ENCODE assay signal across 25 mouse cellular contexts in the genomic region with DNA sequence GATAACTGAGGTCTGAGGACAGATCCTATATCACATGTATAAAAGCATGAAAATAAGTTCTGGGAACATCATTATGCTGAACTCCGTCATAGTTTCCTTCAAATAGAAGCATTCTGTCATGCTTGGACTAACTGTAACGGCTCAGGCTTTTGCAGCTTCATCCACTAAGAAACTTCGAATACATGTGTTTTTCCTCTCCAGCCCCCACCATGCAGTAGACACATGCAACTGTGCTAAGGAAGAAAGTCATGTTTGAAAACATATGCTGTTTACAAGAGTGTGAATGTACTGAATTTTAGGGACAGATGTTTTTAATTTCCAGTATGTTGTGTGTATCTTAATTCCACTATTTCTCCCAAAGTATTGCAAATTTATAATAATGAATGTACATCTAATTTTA.
A peak's percentile ranks its signal among the peaks of the same experiment; 100 is the strongest.
DNase-seq lines count a peak whose midpoint lies in the region; ATAC-seq lines count a peak whose summit lies in the region.
"Had no signal": no experiment of that assay in that cellular context is flagged by ENCODE, and none has a peak within 500 bp of the region (broad histone marks: within the 10 kb centered on the region; RNA-seq: fewer than 3 reads in every experiment).

No protein-coding gene starts in this region.

- no peak overlapping the region for H3K4me3 ChIP-seq in embryonic facial prominence, embryonic 11.5 days (ENCODE audit: low read depth, low read length)
- no peak overlapping the region for H3K4me3 ChIP-seq in embryonic facial prominence, embryonic 10.5 days
- no peak overlapping the region for H3K4me3 ChIP-seq in kidney, embryonic 15.5 days (replicated peaks)
- no peak overlapping the region for H3K4me3 ChIP-seq in kidney, embryonic 16.5 days (ENCODE audit: low read length)
- no peak overlapping the region for H3K4me3 ChIP-seq in embryonic facial prominence, embryonic 14.5 days (ENCODE audit: low read depth, low read length)
- no peak overlapping the region for H3K4me3 ChIP-seq in limb, embryonic 15.5 days
- H3K4me3 ChIP-seq: forebrain, embryonic 10.5 days; forebrain, embryonic 13.5 days; heart, embryonic 12.5 days; heart, embryonic 15.5 days; hindbrain, embryonic 10.5 days; hindbrain, embryonic 13.5 days had no signal

- H3K9ac ChIP-seq in embryonic facial prominence, embryonic 11.5 days (replicated peaks; ENCODE audit: low read length): no peak overlapping the region
- H3K9ac ChIP-seq in kidney, embryonic 15.5 days: no peak overlapping the region
- H3K9ac ChIP-seq in kidney, embryonic 16.5 days (replicated peaks; ENCODE audit: low read length): no peak overlapping the region
- no peak overlapping the region for H3K9ac ChIP-seq in embryonic facial prominence, embryonic 14.5 days (ENCODE audit: low read depth, low read length)
- H3K9ac ChIP-seq in limb, embryonic 15.5 days: no peak overlapping the region
- H3K9ac ChIP-seq: forebrain, embryonic 13.5 days; heart, embryonic 12.5 days; heart, embryonic 15.5 days; hindbrain, embryonic 13.5 days had no signal

- no peaks in the 10 kb centered on the region for H3K36me3 ChIP-seq in embryonic facial prominence, embryonic 11.5 days (replicated peaks; ENCODE audit: control insufficient read depth, insufficient read depth, low read depth, low read length)
- peaks cover 53% of the 10 kb centered on the region for H3K36me3 ChIP-seq in embryonic facial prominence, embryonic 10.5 days (replicated peaks)
- H3K36me3 ChIP-seq in kidney, embryonic 15.5 days: peaks cover 14% of the 10 kb centered on the region
- peaks cover 5% of the 10 kb centered on the region; the same call in 1 of the 2 replicates for H3K36me3 ChIP-seq in kidney, embryonic 16.5 days (ENCODE audit: insufficient read depth, low read length)
- H3K36me3 ChIP-seq in embryonic facial prominence, embryonic 14.5 days (ENCODE audit: control insufficient read depth, insufficient read depth, low read length): peaks cover 22% of the 10 kb centered on the region; the same call in 1 of the 2 replicates
- H3K36me3 ChIP-seq in limb, embryonic 15.5 days: peaks cover 6% of the 10 kb centered on the region; the same call in 1 of the 2 replicates

- H3K27me3 ChIP-seq in embryonic facial prominence, embryonic 11.5 days (ENCODE audit: control insufficient read depth, insufficient read depth, low read length): no peaks in the 10 kb centered on the region
- no peaks in the 10 kb centered on the region for H3K27me3 ChIP-seq in embryonic facial prominence, embryonic 10.5 days (replicated peaks; ENCODE audit: low read depth, poor library complexity, severe bottlenecking)
- H3K27me3 ChIP-seq in kidney, embryonic 15.5 days: no peaks in the 10 kb centered on the region
- H3K27me3 ChIP-seq in kidney, embryonic 16.5 days (ENCODE audit: insufficient read depth, low read length): no peaks in the 10 kb centered on the region
- no peaks in the 10 kb centered on the region for H3K27me3 ChIP-seq in embryonic facial prominence, embryonic 14.5 days (replicated peaks; ENCODE audit: control insufficient read depth, insufficient read depth, low read length)
- no peaks in the 10 kb centered on the region for H3K27me3 ChIP-seq in limb, embryonic 15.5 days
- H3K27me3 ChIP-seq: forebrain, embryonic 13.5 days; heart, embryonic 12.5 days; heart, embryonic 15.5 days; hindbrain, embryonic 13.5 days had no signal

- ATAC-seq in embryonic facial prominence, embryonic 11.5 days (replicated peaks; ENCODE audit: insufficient number of reproducible peaks, low FRiP score, low TSS enrichment, low read depth): no peak
- ATAC-seq in kidney, embryonic 15.5 days (replicated peaks; ENCODE audit: low FRiP score): no peak
- ATAC-seq in kidney, embryonic 16.5 days (ENCODE audit: low FRiP score, low TSS enrichment): no peak
- peak; percentile 53 for ATAC-seq in embryonic facial prominence, embryonic 14.5 days (ENCODE audit: low read depth)
- no peak for ATAC-seq in limb, embryonic 15.5 days (ENCODE audit: insufficient number of reproducible peaks, low FRiP score, low TSS enrichment, low read depth)
- ATAC-seq: activated CD4-positive, CD25-positive, alpha-beta regulatory T cell, adult 4 months; forebrain, embryonic 13.5 days; forebrain, embryonic 16.5 days had no signal

- no peak overlapping the region for H3K27ac ChIP-seq in embryonic facial prominence, embryonic 11.5 days (replicated peaks; ENCODE audit: low read depth, low read length)
- no peak overlapping the region for H3K27ac ChIP-seq in embryonic facial prominence, embryonic 10.5 days (replicated peaks)
- H3K27ac ChIP-seq in kidney, embryonic 15.5 days: 0 out of 2 replicates have a peak overlapping the region, but pooled peaks have one; percentile 48
- H3K27ac ChIP-seq in kidney, embryonic 16.5 days (ENCODE audit: low read length): no peak overlapping the region
- peak overlapping the region; percentile 10; the same call in 1 of the 2 replicates for H3K27ac ChIP-seq in embryonic facial prominence, embryonic 14.5 days (replicated peaks; ENCODE audit: low read depth, low read length)
- peak overlapping the region; percentile 33; the same call in 1 of the 2 replicates for H3K27ac ChIP-seq in limb, embryonic 15.5 days
- H3K27ac ChIP-seq: forebrain, embryonic 10.5 days; forebrain, embryonic 13.5 days; heart, embryonic 15.5 days; hindbrain, embryonic 10.5 days; hindbrain, embryonic 13.5 days had no signal

- no peaks in the 10 kb centered on the region for H3K9me3 ChIP-seq in embryonic facial prominence, embryonic 11.5 days (replicated peaks; ENCODE audit: control insufficient read depth, low read length)
- no peaks in the 10 kb centered on the region for H3K9me3 ChIP-seq in embryonic facial prominence, embryonic 10.5 days
- H3K9me3 ChIP-seq in kidney, embryonic 15.5 days (replicated peaks): no peaks in the 10 kb centered on the region
- no peaks in the 10 kb centered on the region for H3K9me3 ChIP-seq in kidney, embryonic 16.5 days (ENCODE audit: low read length)
- no peaks in the 10 kb centered on the region for H3K9me3 ChIP-seq in embryonic facial prominence, embryonic 14.5 days (ENCODE audit: control insufficient read depth, low read length)
- H3K9me3 ChIP-seq in limb, embryonic 15.5 days: no peaks in the 10 kb centered on the region
- H3K9me3 ChIP-seq: forebrain, embryonic 10.5 days; forebrain, embryonic 13.5 days; heart, embryonic 12.5 days; heart, embryonic 15.5 days; hindbrain, embryonic 10.5 days; hindbrain, embryonic 13.5 days had no signal

- 68% methylated on average over 3 of the region's 3 CpGs for WGBS in embryonic facial prominence, embryonic 11.5 days
- WGBS in embryonic facial prominence, embryonic 10.5 days: 86% methylated on average over 3 of the region's 3 CpGs
- 49% methylated on average over 3 of the region's 3 CpGs for WGBS in kidney, embryonic 15.5 days
- WGBS in kidney, embryonic 16.5 days: 47% methylated on average over 3 of the region's 3 CpGs
- WGBS in embryonic facial prominence, embryonic 14.5 days: 35% methylated on average over 3 of the region's 3 CpGs
- 36% methylated on average over 3 of the region's 3 CpGs for WGBS in limb, embryonic 15.5 days

- peak; percentile 26 for DNase-seq in embryonic facial prominence, embryonic 11.5 days (ENCODE audit: low spot score)
- DNase-seq in embryonic facial prominence, embryonic 10.5 days (ENCODE audit: low spot score): no peak
- peak; percentile 70 for DNase-seq in embryonic facial prominence, embryonic 14.5 days (ENCODE audit: low spot score)
- DNase-seq in left cerebral cortex, adult 9 months (ENCODE audit: low spot score in 2 of 2): no peak
- no peak for DNase-seq in cerebellum, postnatal 10 days
- DNase-seq: adrenal gland, adult 8-10 months; adrenal gland, postnatal 25 days; cerebellum, adult 11-12 months; cerebellum, adult 8-10 months; cerebellum, postnatal 14 days; gastrocnemius, postnatal 25 days; heart, adult 18-20 months; heart, postnatal 10 days; heart, postnatal 36 days had no signal

- no peak overlapping the region for H3K4me2 ChIP-seq in embryonic facial prominence, embryonic 11.5 days (ENCODE audit: low read depth, low read length)
- H3K4me2 ChIP-seq in kidney, embryonic 15.5 days: no peak overlapping the region
- no peak overlapping the region for H3K4me2 ChIP-seq in kidney, embryonic 16.5 days (replicated peaks; ENCODE audit: low read depth, low read length)
- no peak overlapping the region for H3K4me2 ChIP-seq in embryonic facial prominence, embryonic 14.5 days (ENCODE audit: low read depth, low read length)
- no peak overlapping the region for H3K4me2 ChIP-seq in limb, embryonic 15.5 days
- H3K4me2 ChIP-seq: forebrain, embryonic 13.5 days; heart, embryonic 12.5 days; heart, embryonic 15.5 days; hindbrain, embryonic 13.5 days had no signal

- no peaks in the 10 kb centered on the region for H3K4me1 ChIP-seq in embryonic facial prominence, embryonic 11.5 days (ENCODE audit: control insufficient read depth, insufficient read depth, low read length)
- H3K4me1 ChIP-seq in embryonic facial prominence, embryonic 10.5 days: no peaks in the 10 kb centered on the region
- H3K4me1 ChIP-seq in kidney, embryonic 15.5 days: peaks cover 6% of the 10 kb centered on the region
- peaks cover 8% of the 10 kb centered on the region; the same call in 1 of the 2 replicates for H3K4me1 ChIP-seq in kidney, embryonic 16.5 days (ENCODE audit: insufficient read depth, low read length)
- H3K4me1 ChIP-seq in embryonic facial prominence, embryonic 14.5 days (ENCODE audit: control insufficient read depth, insufficient read depth, low read length): peaks cover 17% of the 10 kb centered on the region; the same call in 1 of the 2 replicates
- H3K4me1 ChIP-seq in limb, embryonic 15.5 days: peaks cover 13% of the 10 kb centered on the region
- H3K4me1 ChIP-seq: heart, embryonic 12.5 days; heart, embryonic 15.5 days; hindbrain, embryonic 10.5 days had no signal

Comparison
In these comparisons a context has a peak if more than half of its experiments do, and no peak if none do; other contexts are left out.
1. DNase-seq: peak in embryonic facial prominence, embryonic 11.5 days (single experiment) and embryonic facial prominence, embryonic 14.5 days (single experiment); none in embryonic facial prominence, embryonic 10.5 days (single experiment), left cerebral cortex, adult 9 months (0 of 2) and cerebellum, postnatal 10 days (0 of 2).
2. H3K27ac ChIP-seq: peak in kidney, embryonic 15.5 days (single experiment), embryonic facial prominence, embryonic 14.5 days (single experiment) and limb, embryonic 15.5 days (single experiment); none in embryonic facial prominence, embryonic 11.5 days (single experiment), embryonic facial prominence, embryonic 10.5 days (single experiment) and kidney, embryonic 16.5 days (single experiment).